Mouse (Mus musculus): ENCODE data around the gene Map3k3.
"Not testable (repeated sequence)": the region's sequence is repeated elsewhere in the genome, so short reads cannot be mapped to it uniquely, and the experiment has no call there.

The Map3k3 gene

DNA sequence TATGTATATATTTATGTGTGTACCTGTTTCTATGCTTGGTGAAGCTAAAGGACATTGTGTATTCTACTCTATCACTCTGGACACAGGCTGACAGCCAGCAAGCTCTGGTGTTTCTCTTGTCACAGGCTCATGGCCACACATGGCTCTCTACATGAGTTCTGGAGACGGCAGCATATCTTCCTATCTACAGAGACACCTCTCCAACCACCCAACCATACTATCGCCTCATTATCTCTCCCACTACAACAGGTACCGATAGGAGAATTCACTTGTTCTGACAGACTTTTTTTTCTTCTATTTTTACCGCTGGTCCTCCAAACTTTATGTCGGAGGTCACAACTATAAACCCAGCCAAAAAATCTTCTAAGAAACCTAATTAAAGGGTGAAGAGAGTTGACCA is 107.8 kb downstream of the Map3k3 start:
- DNase-seq (ENCODE audit: low read depth, low spot score), result no peak

- no peak for DNase-seq (ENCODE audit: low read depth, low spot score)
These were observed 108.4 kb downstream of the Map3k3 start for GRCm38 (mm10) chr11:106192657-106193370.

GRCm38 (mm10) chr11:106193371-106194154 is 109.2 kb downstream of the Map3k3 start:
- DNase-seq (ENCODE audit: low read depth, low spot score), result peak; percentile 96

GRCm38 (mm10) chr11:106194155-106194541 is 109.7 kb downstream of the Map3k3 start:
- DNase-seq (ENCODE audit: low read depth, low spot score), result no peak

GRCm38 (mm10) chr11:106194891-106195290 is 110.5 kb downstream of the Map3k3 start:
- DNase-seq (ENCODE audit: low read depth, low spot score), result no peak

DNA sequence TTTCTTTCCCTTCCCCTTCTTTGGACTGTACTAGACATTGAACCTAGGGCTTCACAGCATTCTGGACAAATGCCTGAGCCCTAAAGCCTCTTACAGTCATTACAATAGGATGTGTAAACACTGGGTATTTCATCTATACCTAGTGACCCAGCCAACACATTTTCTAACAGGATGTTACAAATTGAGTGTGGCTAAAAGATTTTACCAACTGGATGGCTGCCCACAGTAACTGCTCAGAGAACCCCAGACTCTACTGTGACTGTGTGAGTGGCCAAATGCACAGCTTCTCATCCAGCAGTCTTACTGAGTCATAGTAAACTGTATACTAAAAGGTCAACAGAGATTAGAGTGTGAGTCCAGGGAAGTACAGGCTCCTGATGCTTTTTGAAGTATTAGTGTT is 110.9 kb downstream of the Map3k3 start:
- DNase-seq (ENCODE audit: low read depth, low spot score), result no peak

DNA sequence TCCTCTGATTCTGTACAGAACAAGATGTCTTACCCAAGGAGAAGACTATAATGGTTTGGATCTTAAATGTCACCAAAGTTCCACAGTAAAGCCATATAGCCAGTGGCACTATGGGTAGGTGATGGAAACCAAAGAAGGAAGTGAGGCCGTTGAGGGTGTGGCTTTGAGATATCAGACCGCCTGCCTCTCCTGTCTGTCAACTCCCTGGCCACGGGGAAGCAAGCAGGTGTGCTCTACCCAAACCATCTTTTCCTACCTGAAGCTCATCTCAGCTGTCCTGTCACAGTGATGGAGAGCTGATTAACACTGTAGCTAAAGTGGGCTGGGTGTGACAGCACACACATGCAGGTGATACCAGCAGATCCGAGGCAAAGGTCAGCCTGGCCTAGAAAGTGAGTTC is 113.9 kb downstream of the Map3k3 start:
- DNase-seq (ENCODE audit: low read depth, low spot score), result no peak

- not testable (repeated sequence) for DNase-seq (ENCODE audit: low read depth, low spot score)
These were observed 115.6 kb downstream of the Map3k3 start for GRCm38 (mm10) chr11:106199997-106200396.

DNA sequence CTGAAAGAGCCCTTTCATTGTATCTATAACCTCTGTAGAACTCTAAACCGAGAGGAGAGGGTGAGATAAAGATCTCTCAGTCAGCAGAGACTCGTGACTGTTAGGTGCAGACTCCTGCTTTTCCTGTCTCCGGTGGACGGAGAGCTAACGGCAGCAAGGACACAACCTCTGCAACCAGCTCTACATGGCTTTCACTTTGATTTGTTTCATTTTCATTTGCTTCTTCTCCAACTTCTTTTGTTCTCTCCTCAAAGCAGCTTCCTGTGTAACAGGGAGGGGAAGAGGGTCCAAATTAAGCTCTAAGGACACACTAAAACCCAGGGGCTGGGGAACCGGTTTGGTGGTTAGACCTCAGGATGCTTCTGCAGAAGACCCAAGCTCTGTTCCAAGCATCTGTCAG is 116.3 kb downstream of the Map3k3 start:
- DNase-seq (ENCODE audit: low read depth, low spot score), result no peak

DNA sequence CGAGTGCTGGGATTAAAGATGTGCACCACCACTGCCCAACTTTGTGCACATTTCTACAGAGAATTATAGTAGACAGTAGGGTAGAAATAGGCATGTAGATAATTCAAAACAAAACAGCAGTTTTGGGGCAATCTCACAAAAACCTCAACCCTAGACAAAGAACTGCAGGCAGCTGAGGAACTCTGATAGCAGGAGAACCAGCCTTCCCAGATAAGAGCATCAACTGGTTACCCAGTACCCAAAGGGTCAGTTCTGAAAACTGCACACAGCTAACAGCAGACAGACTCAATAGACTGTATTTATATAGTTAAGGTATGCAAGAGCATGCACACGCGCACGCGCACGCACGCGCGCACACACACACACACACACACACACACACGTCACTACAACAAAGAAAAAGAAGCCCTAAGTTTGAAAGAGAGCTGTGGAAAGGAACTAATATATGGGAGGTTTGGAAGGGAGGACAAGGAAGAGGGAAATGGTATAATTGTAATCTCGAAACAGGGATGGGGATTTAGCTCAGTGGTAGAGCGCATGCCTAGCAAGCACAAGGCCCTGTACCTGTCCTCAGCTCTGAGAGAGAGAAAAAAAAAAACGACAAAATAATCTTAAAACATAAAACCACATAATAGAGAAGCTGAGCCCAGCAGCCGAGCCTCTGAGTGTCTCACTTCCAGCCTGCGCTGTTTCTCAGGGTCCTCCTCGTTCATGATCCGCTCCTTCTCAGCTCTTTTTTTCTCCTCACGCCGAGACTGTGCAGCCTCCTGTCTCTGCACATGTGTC is 117.1 kb downstream of the Map3k3 start:
- no peak for DNase-seq (ENCODE audit: low read depth, low spot score)

DNA sequence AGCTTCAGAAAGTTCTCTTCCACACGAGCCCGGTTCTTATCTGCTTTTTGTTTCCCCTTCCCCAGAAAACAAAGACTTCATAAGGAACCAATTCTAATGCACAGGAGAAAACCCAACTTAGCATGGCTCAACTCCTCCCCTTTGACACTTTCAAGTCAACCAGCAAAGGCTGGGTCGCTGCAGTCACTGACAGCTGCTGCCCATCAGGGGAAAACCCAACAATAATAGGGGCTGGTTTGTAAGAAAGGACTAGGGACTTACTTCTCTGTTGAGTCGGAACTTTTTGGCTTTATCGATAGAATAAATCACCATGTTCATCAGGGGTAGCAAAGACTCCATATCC is 117.7 kb downstream of the Map3k3 start, which contains the start of gene Strada:
Gene Strada, minus strand, starts transcription at position 46 of the 343 bp plus-strand sequence.
- DNase-seq (ENCODE audit: low read depth, low spot score), result no peak

All from retina, adult 2 months (tissue).